Mouse (Mus musculus) midbrain, embryonic 10.5 days (tissue): ENCODE data around the gene Pik3c2b. TPM values are rescaled to one million over a fixed set of nuclear protein-coding genes. Genes with fewer than 3 reads are reported as not detected.

ENCODE experiments used
- DNase-seq: peaks from one replicate; pipeline ENCODE4 v3.0.0-alpha.2; 2017; ENCODE audit warnings: low spot score
- H3K27ac ChIP-seq: fragments of 300-500 bp; sonication (generic); replicated peaks from 2 replicates; pipeline ENCODE4 v1.5.1; 2016; ENCODE audit warnings: mild to moderate bottlenecking
- H3K27me3 ChIP-seq: fragments of 300-500 bp; sonication (generic); 2 replicates; pipeline ENCODE4 v1.6.1; 2016; ENCODE audit warnings: low read depth, mild to moderate bottlenecking; ENCODE audit not compliant: poor library complexity, severe bottlenecking
- H3K36me3 ChIP-seq: fragments of 300-500 bp; sonication (generic); 2 replicates; pipeline ENCODE4 v1.6.1; 2016; ENCODE audit warnings: mild to moderate bottlenecking, moderate library complexity
- H3K4me1 ChIP-seq: fragments of 300-500 bp; sonication (generic); 2 replicates; pipeline ENCODE4 v1.6.1; 2016
- H3K4me3 ChIP-seq: fragments of 300-500 bp; sonication (generic); 2 replicates; pipeline ENCODE4 v1.5.1; 2016; ENCODE audit warnings: mild to moderate bottlenecking, moderate library complexity
- H3K9me3 ChIP-seq: fragments of 300-500 bp; sonication (generic); replicated peaks from 2 replicates; pipeline ENCODE4 v1.6.1; 2016; ENCODE audit warnings: mild to moderate bottlenecking
- WGBS: fragments of 180-500 bp; shearing (Covaris S2); methylation state at CpG from one replicate; pipeline ENCODE4 v1.1.7; 2016; 5-methylcytosine and 5-hydroxymethylcytosine counted together
- polyA plus RNA-seq: library from polyadenylated mRNA; unstranded; fragments of >200 nt; fragmentation: Nextera tagmentation; extraction: Ambion mirVana; gene quantifications from 2 replicates; pipeline ENCODE4 v1.2.1, GENCODE M21; 2016

Pik3c2b gene
- polyA plus RNA-seq, 1 experiment from 2014 or later = 14.1 TPM

- Histone ChIP-seq H3K36me3 (peaks cover 93% of the 10 kb centered on the region), H3K27ac (peak overlapping the region; percentile 70), H3K4me3 (no peak overlapping the region), H3K27me3 (no peaks in the 10 kb centered on the region), H3K9me3 (0 out of 2 replicates have a peak, but pooled peaks cover 6% of the 10 kb centered on the region), H3K4me1 (peaks cover 37% of the 10 kb centered on the region)
- WGBS = 67% methylated on average over 5 of the region's 5 CpGs
- no peak for DNase-seq
These were observed 22.8 kb downstream of the Pik3c2b start for GRCm38 (mm10) chr1:133068268-133068667.

GRCm38 (mm10) chr1:133068669-133069274, 23.3 kb downstream of the Pik3c2b start:
- 0 out of 2 replicates have a peak, but pooled peaks cover 4% of the 10 kb centered on the region for H3K9me3 ChIP-seq
- H3K27ac ChIP-seq = peak overlapping the region; percentile 70
- no peak for DNase-seq
- 88% methylated on average over 15 of the region's 15 CpGs for WGBS
- no peak overlapping the region for H3K4me3 ChIP-seq
- H3K27me3 ChIP-seq = no peaks in the 10 kb centered on the region
- peaks cover 93% of the 10 kb centered on the region for H3K36me3 ChIP-seq
- peaks cover 42% of the 10 kb centered on the region for H3K4me1 ChIP-seq

GRCm38 (mm10) chr1:133069275-133070120, 24.0 kb downstream of the Pik3c2b start:
- Histone ChIP-seq H3K27ac (peak overlapping the region; percentile 70), H3K36me3 (peaks cover 93% of the 10 kb centered on the region), H3K4me3 (no peak overlapping the region), H3K4me1 (peaks cover 46% of the 10 kb centered on the region), H3K27me3 (no peaks in the 10 kb centered on the region), H3K9me3 (no peaks in the 10 kb centered on the region)
- 86% methylated on average over 12 of the region's 12 CpGs for WGBS
- DNase-seq = no peak

GRCm38 (mm10) chr1:133070157-133070556, 24.7 kb downstream of the Pik3c2b start:
- Histone ChIP-seq H3K9me3 (no peaks in the 10 kb centered on the region), H3K27me3 (no peaks in the 10 kb centered on the region), H3K27ac (peak overlapping the region; percentile 55; the same call in 1 of the 2 replicates), H3K4me1 (peaks cover 46% of the 10 kb centered on the region), H3K4me3 (no peak overlapping the region), H3K36me3 (peaks cover 95% of the 10 kb centered on the region)
- WGBS = 73% methylated on average over 3 of the region's 5 CpGs
- DNase-seq = no peak

- peaks cover 97% of the 10 kb centered on the region for H3K36me3 ChIP-seq
- peaks cover 59% of the 10 kb centered on the region for H3K4me1 ChIP-seq
- peak overlapping the region; percentile 75 for H3K27ac ChIP-seq
- no peaks in the 10 kb centered on the region for H3K27me3 ChIP-seq
- DNase-seq = no peak
- no peaks in the 10 kb centered on the region for H3K9me3 ChIP-seq
- WGBS = 79% methylated on average over 16 of the region's 16 CpGs
- H3K4me3 ChIP-seq = no peak overlapping the region
These were observed 26.4 kb downstream of the Pik3c2b start for GRCm38 (mm10) chr1:133071666-133072381.

GRCm38 (mm10) chr1:133073327-133073856, 27.9 kb downstream of the Pik3c2b start:
- DNase-seq = no peak
- WGBS = 58% methylated on average over 9 of the region's 9 CpGs
- H3K4me3 ChIP-seq = no peak overlapping the region
- H3K4me1 ChIP-seq = peaks cover 73% of the 10 kb centered on the region
- H3K27ac ChIP-seq = peak overlapping the region; percentile 75
- H3K27me3 ChIP-seq = no peaks in the 10 kb centered on the region
- no peaks in the 10 kb centered on the region for H3K9me3 ChIP-seq
- peaks cover 99% of the 10 kb centered on the region for H3K36me3 ChIP-seq

- peak overlapping the region; percentile 75; the same call in 1 of the 2 replicates for H3K27ac ChIP-seq
- no peak for DNase-seq
- WGBS = 94% methylated on average over 13 of the region's 13 CpGs
- H3K36me3 ChIP-seq = peaks cover 99% of the 10 kb centered on the region
- H3K4me3 ChIP-seq = no peak overlapping the region
- no peaks in the 10 kb centered on the region for H3K27me3 ChIP-seq
- no peaks in the 10 kb centered on the region; the same call in 1 of the 2 replicates for H3K9me3 ChIP-seq
- H3K4me1 ChIP-seq = peaks cover 74% of the 10 kb centered on the region
These were observed 29.1 kb downstream of the Pik3c2b start for GRCm38 (mm10) chr1:133074541-133074940.

GRCm38 (mm10) chr1:133075651-133076400, 30.4 kb downstream of the Pik3c2b start:
- Histone ChIP-seq H3K9me3 (no peaks in the 10 kb centered on the region; the same call in 1 of the 2 replicates), H3K27ac (peak overlapping the region; percentile 98; the same call in 1 of the 2 replicates), H3K36me3 (peaks cover 90% of the 10 kb centered on the region), H3K27me3 (no peaks in the 10 kb centered on the region), H3K4me3 (no peak overlapping the region), H3K4me1 (peaks cover 79% of the 10 kb centered on the region)
- 88% methylated on average over 6 of the region's 6 CpGs for WGBS
- no peak for DNase-seq

- Histone ChIP-seq H3K4me3 (no peak overlapping the region), H3K27me3 (no peaks in the 10 kb centered on the region), H3K9me3 (no peaks in the 10 kb centered on the region; the same call in 1 of the 2 replicates), H3K36me3 (peaks cover 90% of the 10 kb centered on the region), H3K27ac (peak overlapping the region; percentile 98), H3K4me1 (peaks cover 85% of the 10 kb centered on the region)
- 67% methylated on average over 20 of the region's 20 CpGs for WGBS
- DNase-seq = peak; percentile 44
These were observed 31.4 kb downstream of the Pik3c2b start for GRCm38 (mm10) chr1:133076681-133077514.

GRCm38 (mm10) chr1:133077606-133078337, 32.3 kb downstream of the Pik3c2b start:
- H3K27me3 ChIP-seq = no peaks in the 10 kb centered on the region
- H3K9me3 ChIP-seq = no peaks in the 10 kb centered on the region; the same call in 1 of the 2 replicates
- DNase-seq = no peak
- H3K4me3 ChIP-seq = no peak overlapping the region
- WGBS = 57% methylated on average over 12 of the region's 12 CpGs
- H3K27ac ChIP-seq = peak overlapping the region; percentile 98
- H3K4me1 ChIP-seq = peaks cover 79% of the 10 kb centered on the region
- peaks cover 90% of the 10 kb centered on the region for H3K36me3 ChIP-seq

GRCm38 (mm10) chr1:133078338-133078727, 32.9 kb downstream of the Pik3c2b start:
- peaks cover 90% of the 10 kb centered on the region for H3K36me3 ChIP-seq
- DNase-seq = no peak
- 95% methylated on average over 1 of the region's 1 CpGs for WGBS
- H3K4me1 ChIP-seq = peaks cover 74% of the 10 kb centered on the region
- H3K27ac ChIP-seq = peak overlapping the region; percentile 98
- H3K27me3 ChIP-seq = no peaks in the 10 kb centered on the region
- no peaks in the 10 kb centered on the region; the same call in 1 of the 2 replicates for H3K9me3 ChIP-seq
- H3K4me3 ChIP-seq = no peak overlapping the region
